Mouse (Mus musculus) gastrocnemius, postnatal 36 days (tissue): ENCODE data around the gene Gm26992. TPM values are rescaled to one million over a fixed set of nuclear protein-coding genes. Genes with fewer than 3 reads are reported as not detected.

Source experiments
- DNase-seq, 2 experiments: peaks; one replicate each; pipeline ENCODE4 v3.0.0; 2022
- intact Hi-C: fragments of 180-260 bp; cut with DNase I; formaldehyde crosslinking; loops from one replicate; pipeline ENCODE4 v1.15.1; 2025
- total RNA-seq, 2 experiments: library from RNA; stranded (reverse); gene quantifications; 2 replicates each; pipeline ENCODE4 v1.2.3; 2021

Gm26992 gene
- total RNA-seq, 2 experiments from 2014 or later, result not detected

GRCm38 (mm10) chrX:103482097-103482451, 60.3 kb downstream of the Gm26992 start:
- peak in 1 of 2 experiments; percentile 15 for DNase-seq
- intact Hi-C loops, result loop anchor here (2.0 kb wide), 1 partner anchor 143 kb away; no protein-coding TSS in a partner anchor

GRCm38 (mm10) chrX:103483047-103483446, 61.2 kb downstream of the Gm26992 start:
- intact Hi-C loops, result loop anchor here (2.0 kb wide), 1 partner anchor 142 kb away; no protein-coding TSS in a partner anchor
- peak in 1 of 2 experiments; percentile 48 for DNase-seq

DNA sequence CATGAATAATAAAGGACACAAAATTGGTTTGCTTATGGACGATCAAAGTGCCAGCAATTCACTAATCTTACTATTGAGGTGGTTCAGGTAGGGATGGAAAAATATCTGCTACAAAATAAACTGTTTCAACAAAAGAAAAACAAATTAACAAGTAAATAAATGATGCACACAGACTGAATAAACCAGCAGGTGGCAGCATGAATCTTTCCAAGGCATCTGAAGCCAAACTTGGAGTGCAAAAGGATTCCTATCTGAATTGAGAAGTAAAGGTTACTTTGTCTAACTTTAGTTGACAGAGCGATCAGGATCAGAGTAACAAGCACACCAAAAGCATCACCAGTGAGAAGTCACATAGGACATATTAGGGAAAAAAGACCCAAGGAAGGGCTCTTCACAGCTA, 62.2 kb downstream of the Gm26992 start:
- intact Hi-C loops, result no loop called here

DNA sequence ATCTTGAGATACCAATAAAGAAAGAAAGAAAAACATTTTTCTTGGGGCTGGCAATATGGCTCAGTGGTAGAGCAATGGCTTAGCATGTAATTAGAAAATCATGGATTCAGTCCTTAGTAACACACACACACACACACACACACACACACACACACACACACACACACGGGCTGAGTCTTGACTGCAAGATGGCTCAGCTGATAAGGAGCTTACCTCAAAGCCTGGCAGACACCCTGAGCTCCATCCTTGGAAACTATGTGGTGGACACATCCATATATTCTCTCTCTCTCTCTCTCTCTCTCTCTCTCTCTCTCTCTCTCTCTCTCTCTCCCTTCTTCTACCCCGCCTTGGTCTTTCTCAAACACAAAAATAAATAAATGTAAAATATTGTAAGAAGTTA, 69.0 kb downstream of the Gm26992 start:
- DNase-seq, result no peak
- intact Hi-C loops, result no loop called here

More for the DNA sequence above, 62.2 kb downstream of the Gm26992 start:
- DNase-seq, result peak in 1 of 2 experiments; percentile 33

GRCm38 (mm10) chrX:103492398-103493256, 70.8 kb downstream of the Gm26992 start:
- intact Hi-C loops, result no loop called here
- DNase-seq, result no peak

DNA sequence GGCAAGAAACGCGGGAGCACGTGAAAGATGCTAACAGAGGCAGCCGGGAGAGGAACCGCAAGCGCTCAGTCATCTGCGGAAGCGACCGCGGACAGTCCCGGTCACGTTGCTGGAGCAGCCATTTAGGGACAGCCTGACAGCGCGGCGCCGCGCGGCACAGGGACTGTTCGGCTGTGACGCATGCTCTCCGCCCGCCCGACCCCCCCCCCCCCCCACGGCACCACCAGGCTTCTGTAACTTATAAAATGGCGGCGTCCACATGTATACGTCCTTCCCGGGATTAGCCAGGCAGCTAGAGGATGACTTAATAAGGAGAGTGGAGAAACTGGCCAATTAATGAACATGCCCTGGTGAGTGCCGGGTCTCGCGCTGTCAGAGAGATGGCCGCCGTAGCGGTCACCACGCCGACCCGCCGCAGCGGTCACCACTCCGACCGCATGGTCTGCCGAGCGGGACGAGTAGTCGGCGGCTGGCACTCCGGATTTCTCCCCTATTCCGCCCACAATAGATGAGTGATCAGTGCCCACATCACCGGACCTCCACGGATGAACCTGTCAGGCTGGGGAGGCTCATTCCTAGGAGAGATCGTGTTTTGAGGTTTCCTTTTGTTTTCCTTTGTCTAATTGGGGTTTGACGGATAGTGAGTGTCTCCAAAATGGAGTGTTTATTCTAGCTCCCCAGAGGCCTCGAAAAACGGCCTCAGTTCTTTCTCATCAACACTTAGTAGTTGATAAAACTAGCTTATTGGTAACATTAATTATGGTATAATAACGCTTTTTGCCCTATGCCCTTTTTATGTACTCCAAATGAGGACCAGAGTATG, 71.8 kb downstream of the Gm26992 start:
- DNase-seq, result peak; percentile 49 to 53
- intact Hi-C loops, result no loop called here

DNA sequence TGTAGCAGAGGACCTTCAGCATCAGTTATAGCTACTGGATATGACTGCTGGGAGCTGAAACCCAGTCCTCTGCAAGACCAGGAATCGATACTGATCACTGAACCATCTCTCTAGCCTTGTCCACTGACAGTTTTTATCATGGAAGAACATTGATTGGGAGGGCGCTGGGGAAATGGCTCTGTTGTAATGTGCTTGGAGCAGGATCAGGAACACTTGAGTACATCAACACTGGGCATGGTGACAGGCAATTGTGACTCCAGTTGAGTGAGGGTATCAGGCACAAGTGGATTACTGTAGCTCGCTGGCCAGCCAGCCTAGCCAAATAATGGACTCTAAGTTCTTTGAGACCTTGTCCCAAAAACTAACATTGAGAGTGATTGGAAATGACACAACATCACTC, 77.6 kb downstream of the Gm26992 start:
- intact Hi-C loops, result no loop called here

DNA sequence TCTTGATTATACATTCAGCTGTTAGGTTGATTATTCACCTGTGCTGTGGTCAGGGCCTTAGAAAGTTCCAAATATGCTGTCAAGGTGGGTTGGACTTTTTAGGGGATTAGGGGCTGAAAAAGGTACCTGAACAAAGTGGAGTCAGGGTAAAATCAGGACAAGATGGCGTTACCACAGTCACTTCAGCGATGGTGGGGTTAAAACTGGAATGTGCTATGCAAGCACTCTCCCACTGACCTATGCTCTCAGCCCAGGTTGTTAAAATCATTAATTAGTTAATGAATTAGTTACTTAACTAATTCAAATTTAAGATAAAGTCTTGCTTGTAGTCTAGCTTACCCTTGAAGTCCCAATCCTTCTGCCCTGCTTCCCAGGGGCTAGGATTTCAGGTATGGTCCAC, 78.3 kb downstream of the Gm26992 start:
- intact Hi-C loops, result no loop called here
- DNase-seq, result no peak

More for the DNA sequence above, 77.6 kb downstream of the Gm26992 start:
- no peak for DNase-seq

DNA sequence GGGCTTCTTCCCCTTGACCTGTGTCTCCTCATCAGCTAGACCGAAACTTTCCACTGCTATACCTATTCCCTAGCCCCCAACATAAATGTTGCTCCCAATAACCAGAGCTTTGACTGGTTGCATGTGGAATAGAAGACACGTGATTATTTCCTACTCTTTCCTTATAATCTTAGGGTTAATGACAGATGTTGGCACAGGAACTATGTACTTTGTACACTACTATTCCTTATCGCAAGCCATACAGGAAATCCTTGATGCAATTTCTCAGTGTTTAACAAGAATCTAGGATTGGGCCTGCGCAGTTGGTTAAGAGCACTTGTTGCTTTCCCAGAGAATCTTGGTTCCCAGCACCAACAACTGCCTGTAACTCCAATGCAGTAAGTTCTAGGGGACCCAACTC, 86.4 kb downstream of the Gm26992 start:
- intact Hi-C loops, result no loop called here
- DNase-seq, result no peak

DNA sequence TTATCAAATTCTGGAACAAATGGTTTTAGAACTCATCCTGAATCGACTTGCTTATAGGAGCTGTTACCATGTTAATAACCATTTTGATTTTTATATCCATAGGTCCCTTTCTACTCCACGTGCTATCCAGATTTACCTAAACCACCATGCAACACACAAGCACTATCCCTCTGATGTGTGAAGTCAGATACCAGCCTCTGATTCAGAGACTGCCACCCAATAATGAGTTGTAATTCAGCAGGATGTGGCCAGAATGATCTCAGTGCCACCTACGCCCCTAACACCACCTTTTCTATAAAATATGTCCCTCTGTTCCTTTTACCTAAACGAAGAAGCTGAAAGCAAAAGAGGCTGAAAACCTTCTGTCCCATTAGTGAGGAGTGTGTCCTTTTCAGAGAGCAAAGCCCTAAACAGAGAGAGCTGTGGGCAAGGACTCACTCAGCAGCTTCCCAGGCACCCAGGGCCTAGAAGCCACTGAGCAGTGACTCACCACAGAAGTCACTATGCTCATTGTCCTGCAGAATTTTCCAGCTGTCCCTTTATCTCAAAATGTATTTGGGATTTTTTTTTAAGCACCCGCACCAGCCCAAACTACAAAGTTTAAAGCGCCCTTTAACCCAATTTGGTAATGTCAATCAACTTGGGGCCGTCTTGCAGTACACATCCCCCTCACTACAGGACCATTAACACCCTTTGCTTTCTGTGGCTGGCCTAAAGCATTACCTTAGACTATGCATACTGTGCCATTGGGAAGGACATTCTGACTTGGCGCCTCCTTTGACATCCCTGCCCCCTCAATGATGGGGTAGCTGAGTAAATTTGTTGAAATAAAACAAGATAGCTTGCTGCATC, 87.6 kb downstream of the Gm26992 start:
- intact Hi-C loops, result no loop called here
- DNase-seq, result no peak

GRCm38 (mm10) chrX:103514782-103515181, 93.0 kb downstream of the Gm26992 start:
- intact Hi-C loops, result no loop called here

DNA sequence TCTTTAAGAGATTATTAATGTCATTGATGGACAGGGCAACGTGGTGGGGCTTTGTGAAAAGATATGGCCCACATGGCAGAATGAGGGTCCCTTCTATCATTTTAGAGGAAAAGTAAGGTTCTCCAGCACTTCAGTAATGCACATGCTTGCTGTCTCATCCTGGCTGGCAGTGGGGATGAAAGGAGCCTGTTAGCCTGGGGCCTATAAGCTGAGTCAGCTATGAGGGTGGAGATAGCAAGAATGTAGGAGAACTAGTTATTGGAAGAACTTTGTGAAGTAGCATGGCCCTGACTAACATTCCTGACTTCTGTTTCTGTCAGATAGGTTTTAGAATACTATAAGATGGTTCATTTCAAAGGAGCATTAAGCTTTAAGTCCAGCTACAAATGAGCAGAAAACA, 93.5 kb downstream of the Gm26992 start:
- DNase-seq, result no peak
- intact Hi-C loops, result no loop called here

More at GRCm38 (mm10) chrX:103514782-103515181, 93.0 kb downstream of the Gm26992 start:
- DNase-seq, result peak in 1 of 2 experiments; percentile 13

GRCm38 (mm10) chrX:103518798-103519197, 97.0 kb downstream of the Gm26992 start:
- intact Hi-C loops, result no loop called here
- no peak for DNase-seq

- intact Hi-C loops, result no loop called here
- no peak for DNase-seq
Observed at GRCm38 (mm10) chrX:103519547-103519946, 97.7 kb downstream of the Gm26992 start.

DNA sequence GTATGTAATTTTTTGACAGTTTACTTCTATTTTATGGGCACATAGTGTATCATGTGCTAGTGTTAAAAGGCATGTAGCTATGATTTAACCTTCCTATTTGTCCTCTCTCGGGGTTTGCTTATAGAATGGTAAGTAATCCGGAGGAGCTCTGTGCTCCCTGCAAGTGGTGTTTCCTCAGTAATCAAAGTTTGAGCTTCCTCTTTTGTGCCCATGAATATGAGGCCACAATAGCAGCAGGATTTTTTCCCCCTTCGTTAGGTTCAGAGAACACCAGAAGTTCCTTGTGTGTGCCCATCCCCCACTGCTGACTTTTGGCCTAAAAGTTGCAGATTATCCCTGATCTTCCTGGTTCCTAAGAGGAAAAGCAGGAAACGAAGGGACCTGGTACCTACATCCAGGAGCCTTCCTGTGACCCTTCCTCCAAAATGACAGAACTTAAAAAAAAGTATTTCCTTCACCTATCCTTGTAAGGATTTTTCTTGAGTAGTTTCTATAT, 99.5 kb downstream of the Gm26992 start:
- intact Hi-C loops, result no loop called here
- no peak for DNase-seq

- peak; percentile 35 to 64 for DNase-seq
- intact Hi-C loops, result no loop called here
Observed at GRCm38 (mm10) chrX:103529185-103529584, 107.4 kb downstream of the Gm26992 start.
